Mouse (Mus musculus) CH12.LX (cell line): Measurements from ENCODE around the gene Syn3.

ENCODE experiments used
- POLR2A ChIP-seq: IDR thresholded peaks from 2 replicates; pipeline ENCODE4 v1.6.1; 2011; ENCODE audit warnings: low read depth, mild to moderate bottlenecking, improper control_type of control experiment, low read length
- UBTF ChIP-seq: IDR thresholded peaks from 2 replicates; pipeline ENCODE4 v1.6.1; 2012; ENCODE audit warnings: low read depth, mild to moderate bottlenecking, inconsistent platforms, low read length, improper control_type of control experiment, moderate library complexity

DNA sequence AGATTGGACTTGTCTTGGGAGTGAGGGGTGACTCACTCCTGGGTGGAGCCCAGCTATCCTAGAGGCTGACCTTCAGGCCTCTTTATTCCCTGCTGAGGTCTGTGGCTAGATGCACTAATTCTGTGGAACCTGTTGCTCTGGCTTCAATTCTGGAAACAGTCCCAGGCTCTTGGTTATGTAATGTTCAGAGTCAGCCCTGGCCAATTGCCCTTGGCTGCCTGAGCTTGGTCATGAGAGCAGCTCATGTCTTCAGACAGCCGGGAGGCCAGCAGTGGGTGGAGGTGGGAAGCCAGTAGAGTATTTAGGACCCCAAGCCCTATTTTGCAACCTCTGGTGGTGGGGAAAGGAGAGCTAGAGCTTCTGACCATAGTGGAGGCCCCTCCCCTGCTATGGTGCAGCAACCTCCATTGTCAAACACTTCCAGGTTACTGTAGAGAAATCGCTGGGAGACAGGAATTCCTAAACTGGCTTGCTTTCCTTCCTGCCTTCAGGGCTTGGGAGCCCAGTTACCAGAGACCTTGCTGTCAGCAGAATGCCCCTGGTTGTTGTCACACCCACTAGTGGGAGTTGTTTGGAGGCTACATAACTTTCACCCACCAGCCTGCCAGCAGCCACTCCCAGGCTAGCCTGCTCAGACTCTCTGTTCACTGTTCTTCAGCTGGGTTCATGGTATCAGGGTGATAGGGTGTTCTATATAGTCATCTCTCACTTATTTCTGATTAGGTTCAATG lies 158.9 kb downstream of the Syn3 start:
- TF ChIP-seq POLR2A, result no peak
- no peak for TF ChIP-seq UBTF
